In the genomic region with DNA sequence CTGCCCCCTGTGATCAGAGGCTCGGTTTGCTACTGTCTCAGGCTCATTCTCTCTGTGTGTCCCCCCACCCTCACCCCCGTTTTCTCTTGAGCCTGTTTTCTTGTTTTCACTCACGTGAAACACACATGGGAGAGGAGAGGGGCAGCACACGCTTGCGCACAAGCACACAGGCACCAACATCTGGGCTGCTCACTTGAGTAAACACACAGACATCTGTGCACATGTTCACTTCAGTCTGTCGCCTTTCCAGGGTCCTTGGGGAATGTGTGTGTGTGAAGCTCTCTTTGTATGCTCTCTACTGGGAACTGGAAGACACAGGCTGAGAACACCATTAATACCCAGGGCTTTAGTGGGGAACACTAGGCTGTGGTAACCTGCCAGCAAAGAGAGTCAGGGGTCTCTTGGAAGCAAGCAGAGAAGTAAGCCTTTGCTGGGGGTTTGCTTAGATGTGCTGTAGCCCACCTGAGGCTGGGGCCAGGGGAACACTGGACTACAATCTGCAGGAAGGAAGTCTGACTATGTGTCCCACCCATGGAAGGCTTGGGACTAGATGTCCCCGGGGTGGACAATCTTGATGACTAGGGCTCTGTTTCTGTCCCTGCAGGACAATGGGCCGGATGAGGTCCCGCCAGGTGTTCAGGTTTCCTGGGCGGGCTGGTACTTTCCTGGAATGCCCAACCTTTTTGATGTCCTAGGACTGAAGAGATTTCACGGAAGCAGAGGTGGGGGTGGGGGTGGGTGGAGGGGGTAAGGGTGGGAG, we compare ENCODE assay signal across 12 mouse cellular contexts. TPM values are rescaled to one million over a fixed set of nuclear protein-coding genes. Genes with fewer than 3 reads are reported as not detected.
DNase-seq lines count a peak whose midpoint lies in the region; ATAC-seq and TF ChIP-seq lines count a peak whose summit lies in the region.
"Had no signal": no experiment of that assay in that cellular context is flagged by ENCODE, and none has a peak within 500 bp of the region (broad histone marks: within the 10 kb centered on the region; RNA-seq: fewer than 3 reads in every experiment).

No protein-coding gene starts in this region.

- TF ChIP-seq CTCF in forebrain, postnatal 0 days (IDR thresholded peaks at IDR 0.05; ENCODE audit: low read depth): no peak
- TF ChIP-seq CTCF in layer of hippocampus, adult 2 months (conservative IDR thresholded peaks at IDR 0.05): no peak

- H3K36me3 ChIP-seq in forebrain, postnatal 0 days (ENCODE audit: insufficient read depth): no peaks in the 10 kb centered on the region
- no peaks in the 10 kb centered on the region for H3K36me3 ChIP-seq in forebrain, embryonic 16.5 days (ENCODE audit: control insufficient read depth, insufficient read depth)

- H3K27me3 ChIP-seq in forebrain, postnatal 0 days (ENCODE audit: insufficient read depth, low read length): no peaks in the 10 kb centered on the region
- no peaks in the 10 kb centered on the region for H3K27me3 ChIP-seq in forebrain, embryonic 16.5 days (replicated peaks; ENCODE audit: control insufficient read depth, insufficient read depth, low read length)

- no peak overlapping the region for H3K4me2 ChIP-seq in forebrain, postnatal 0 days (ENCODE audit: low read depth)
- no peak overlapping the region for H3K4me2 ChIP-seq in forebrain, embryonic 16.5 days (ENCODE audit: low read length)

- no peak overlapping the region for H3K9ac ChIP-seq in forebrain, postnatal 0 days
- no peak overlapping the region for H3K9ac ChIP-seq in forebrain, embryonic 16.5 days (replicated peaks; ENCODE audit: low read depth, low read length)

- 79% methylated on average over 11 of the region's 11 CpGs for WGBS in forebrain, postnatal 0 days
- WGBS in forebrain, embryonic 16.5 days: 74% methylated on average over 11 of the region's 11 CpGs

- H3K27ac ChIP-seq in forebrain, postnatal 0 days (ENCODE audit: low read depth, low read length): 0 out of 2 replicates have a peak overlapping the region, but pooled peaks have one; percentile 9
- no peak overlapping the region for H3K27ac ChIP-seq in forebrain, embryonic 16.5 days (ENCODE audit: low read length)
- H3K27ac ChIP-seq in layer of hippocampus, adult 2 months: peak overlapping the region; percentile 90; the same call in 1 of the 2 replicates
- H3K27ac ChIP-seq: macrophage had no signal

- no peaks in the 10 kb centered on the region for H3K4me1 ChIP-seq in forebrain, postnatal 0 days (ENCODE audit: insufficient read depth)
- no peaks in the 10 kb centered on the region for H3K4me1 ChIP-seq in forebrain, embryonic 16.5 days (replicated peaks; ENCODE audit: control insufficient read depth, insufficient read depth, low read length)

- no peak overlapping the region for H3K4me3 ChIP-seq in forebrain, postnatal 0 days (ENCODE audit: low read depth, low read length)
- H3K4me3 ChIP-seq in forebrain, embryonic 16.5 days (replicated peaks; ENCODE audit: low read length): no peak overlapping the region
- no peak overlapping the region for H3K4me3 ChIP-seq in layer of hippocampus, adult 2 months

- DNase-seq in forebrain, postnatal 0 days: no peak
- DNase-seq in layer of hippocampus, adult 2 months (ENCODE audit: low spot score in 2 of 2): no peak
- no peak for DNase-seq in layer of hippocampus, postnatal 36 days
- peak; percentile 80 for DNase-seq in heart, adult 8-10 months (ENCODE audit: low spot score)
- DNase-seq in lung, postnatal 25 days (ENCODE audit: low spot score): peak; percentile 79
- no peak for DNase-seq in adipocyte (ENCODE audit: low spot score)
- no peak for DNase-seq in embryo, embryonic 9.5 days (ENCODE audit: extremely low spot score)
- DNase-seq: B cell, adult 2 months; kidney, postnatal 10 days; left cerebral cortex, postnatal 4 days had no signal

- H3K9me3 ChIP-seq in forebrain, postnatal 0 days (ENCODE audit: low read length): no peaks in the 10 kb centered on the region
- no peaks in the 10 kb centered on the region for H3K9me3 ChIP-seq in forebrain, embryonic 16.5 days (ENCODE audit: control insufficient read depth, low read length)

- ATAC-seq in forebrain, postnatal 0 days: no peak
- no peak for ATAC-seq in forebrain, embryonic 16.5 days

RNA-seq across cellular contexts. Expression of a gene that starts 30.0 kb away (rescaled TPM):
- total RNA-seq in forebrain, postnatal 0 days (2014; rRNA removed): 27.2 and 43.0 TPM in 2 replicates
- 2.4 and 3.2 TPM in 2 replicates for polyA plus RNA-seq in forebrain, postnatal 0 days (2015; fragmentation: Nextera tagmentation; extraction: Ambion mirVana)
- 2.5 and 2.6 TPM in 2 replicates for polyA plus RNA-seq in forebrain, embryonic 16.5 days (2015; fragmentation: Nextera tagmentation; extraction: Ambion mirVana)
- total RNA-seq in layer of hippocampus, adult 2 months (2021): 100 to 1,000 TPM in 1 of 2 experiments, 10 to 100 TPM in 1; 94.4 to 102 TPM
- total RNA-seq in layer of hippocampus, postnatal 36 days (2021): 10 to 100 TPM; 87.3 to 90.3 TPM
- 10 to 100 TPM; 20.4 to 24.8 (median 24.5) TPM for total RNA-seq in heart, adult 8-10 months (2022)

RNA-seq across cellular contexts. Expression of a gene that starts 36.3 kb away (rescaled TPM):
- total RNA-seq in forebrain, postnatal 0 days (2014; rRNA removed): 0.29 and 1.2 TPM in 2 replicates
- 0.77 and 0.88 TPM in 2 replicates for polyA plus RNA-seq in forebrain, postnatal 0 days (2015; fragmentation: Nextera tagmentation; extraction: Ambion mirVana)
- polyA plus RNA-seq in forebrain, embryonic 16.5 days (2015; fragmentation: Nextera tagmentation; extraction: Ambion mirVana): 0.30 and 0.66 TPM in 2 replicates
- 1 to 10 TPM in 1 of 2 experiments, under 1 TPM in 1; 0.79 to 1.7 TPM for total RNA-seq in layer of hippocampus, adult 2 months (2021)
- total RNA-seq in layer of hippocampus, postnatal 36 days (2021): 1 to 10 TPM; 1.5 to 2.0 TPM
- under 1 TPM in 1 of 4 experiments, not detected in 3; 0.27 TPM for total RNA-seq in heart, adult 8-10 months (2022)
- polyA plus RNA-seq: macrophage had no signal

RNA-seq across cellular contexts. Expression of a gene that starts 59.1 kb away (rescaled TPM):
- 81.7 and 92.6 TPM in 2 replicates for total RNA-seq in forebrain, postnatal 0 days (2014; rRNA removed)
- 152 and 155 TPM in 2 replicates for polyA plus RNA-seq in forebrain, postnatal 0 days (2015; fragmentation: Nextera tagmentation; extraction: Ambion mirVana)
- 174 and 175 TPM in 2 replicates for polyA plus RNA-seq in forebrain, embryonic 16.5 days (2015; fragmentation: Nextera tagmentation; extraction: Ambion mirVana)
- 10 to 100 TPM; 98.5 to 98.7 TPM for total RNA-seq in layer of hippocampus, adult 2 months (2021)
- 100 to 1,000 TPM in 1 of 2 experiments, 10 to 100 TPM in 1; 94.3 to 102 TPM for total RNA-seq in layer of hippocampus, postnatal 36 days (2021)
- 10 to 100 TPM; 72.5 to 82.8 (median 80.1) TPM for total RNA-seq in heart, adult 8-10 months (2022)

Comparison
In these comparisons a context has a peak if more than half of its experiments do, and no peak if none do; other contexts are left out.
1. DNase-seq: peak in heart, adult 8-10 months (single experiment) and lung, postnatal 25 days (single experiment); none in forebrain, postnatal 0 days (single experiment), layer of hippocampus, adult 2 months (0 of 2), layer of hippocampus, postnatal 36 days (0 of 2), adipocyte (single experiment) and embryo, embryonic 9.5 days (single experiment).